Mouse (Mus musculus) lung, embryonic 16.5 days (tissue): ENCODE measurements around the gene Elavl2. TPM values are rescaled to one million over a fixed set of nuclear protein-coding genes. Genes with fewer than 3 reads are reported as not detected.

ENCODE experiments used
- ATAC-seq: fragments of 200-750 bp; cut with Nextera tagmentation; 2 replicates; pipeline ENCODE4 v1.8.0; 2017; ENCODE audit warnings: low read depth, mild to moderate bottlenecking, moderate library complexity
- H3K27ac ChIP-seq: fragments of 300-500 bp; sonication (generic); 2 replicates; pipeline ENCODE4 v1.5.1; 2014; ENCODE audit warnings: mild to moderate bottlenecking, control low read depth, low read length
- H3K27me3 ChIP-seq: fragments of 300-500 bp; sonication (generic); 2 replicates; pipeline ENCODE4 v1.6.1; 2014; ENCODE audit warnings: low read depth, low read length, mixed read lengths; ENCODE audit not compliant: control insufficient read depth, insufficient read depth
- H3K36me3 ChIP-seq: fragments of 300-500 bp; sonication (generic); 2 replicates; pipeline ENCODE4 v1.6.1; 2014; ENCODE audit warnings: low read length; ENCODE audit not compliant: control insufficient read depth, insufficient read depth
- H3K4me1 ChIP-seq: fragments of 300-500 bp; sonication (generic); replicated peaks from 2 replicates; pipeline ENCODE4 v1.6.1; 2014; ENCODE audit warnings: low read length, mixed read lengths; ENCODE audit not compliant: control insufficient read depth, insufficient read depth
- H3K4me2 ChIP-seq: fragments of 300-500 bp; sonication (generic); 2 replicates; pipeline ENCODE4 v1.6.1; 2014; ENCODE audit warnings: low read depth, low read length, control low read depth
- H3K4me3 ChIP-seq: fragments of 300-500 bp; sonication (generic); 2 replicates; pipeline ENCODE4 v1.5.1; 2014; ENCODE audit warnings: mild to moderate bottlenecking, low read length, control low read depth
- H3K9ac ChIP-seq: fragments of 300-500 bp; sonication (generic); 2 replicates; pipeline ENCODE4 v1.6.1; 2014; ENCODE audit warnings: low read length, control low read depth
- H3K9me3 ChIP-seq: fragments of 300-500 bp; sonication (generic); 2 replicates; pipeline ENCODE4 v1.6.1; 2016; ENCODE audit warnings: low read length; ENCODE audit not compliant: control insufficient read depth
- WGBS: fragments of 180-500 bp; shearing (Covaris S2); extraction: QIAGEN DNeasy Blood & Tissue Kit; methylation state at CpG from one replicate; pipeline ENCODE4 v1.1.7; 2014; 5-methylcytosine and 5-hydroxymethylcytosine counted together
- polyA plus RNA-seq: library from polyadenylated mRNA; unstranded; fragments of >200 nt; fragmentation: Nextera tagmentation; extraction: Ambion mirVana; gene quantifications from 2 replicates; pipeline ENCODE4 v1.2.1, GENCODE M21; 2015

Elavl2 gene
- polyA plus RNA-seq, 1 experiment from 2014 or later = 3.2 TPM

GRCm38 (mm10) chr4:91379559-91379958 is 21.0 kb downstream of the Elavl2 start:
- 0% methylated on average over 9 of the region's 9 CpGs for WGBS
- Histone ChIP-seq H3K4me2 (no peak overlapping the region), H3K4me1 (peaks cover 10% of the 10 kb centered on the region), H3K27me3 (peaks cover 26% of the 10 kb centered on the region), H3K4me3 (no peak overlapping the region), H3K9ac (no peak overlapping the region), H3K9me3 (no peaks in the 10 kb centered on the region), H3K27ac (no peak overlapping the region), H3K36me3 (no peaks in the 10 kb centered on the region)
- ATAC-seq = no peak

- WGBS = under 1% methylated on average over 28 of the region's 28 CpGs
- ATAC-seq = peak; percentile 97
- no peaks in the 10 kb centered on the region for H3K36me3 ChIP-seq
- peak overlapping the region; percentile 51 for H3K9ac ChIP-seq
- H3K9me3 ChIP-seq = no peaks in the 10 kb centered on the region
- peaks cover 22% of the 10 kb centered on the region for H3K4me1 ChIP-seq
- no peak overlapping the region for H3K27ac ChIP-seq
- H3K4me2 ChIP-seq = peak overlapping the region; percentile 74
- H3K27me3 ChIP-seq = peaks cover 47% of the 10 kb centered on the region
- peak overlapping the region; percentile 61 for H3K4me3 ChIP-seq
Observed at GRCm38 (mm10) chr4:91376317-91376910, 24.2 kb downstream of the Elavl2 start.

- Histone ChIP-seq H3K36me3 (no peaks in the 10 kb centered on the region), H3K9ac (no peak overlapping the region), H3K9me3 (no peaks in the 10 kb centered on the region), H3K27me3 (peaks cover 50% of the 10 kb centered on the region), H3K27ac (no peak overlapping the region), H3K4me2 (peak overlapping the region; percentile 74), H3K4me3 (peak overlapping the region; percentile 61), H3K4me1 (peaks cover 29% of the 10 kb centered on the region)
- no peak for ATAC-seq
- WGBS = 0% methylated on average over 7 of the region's 7 CpGs
Observed at GRCm38 (mm10) chr4:91375372-91375687, 25.3 kb downstream of the Elavl2 start.

- H3K36me3 ChIP-seq = no peaks in the 10 kb centered on the region
- under 1% methylated on average over 46 of the region's 46 CpGs for WGBS
- peak; percentile 36; the same call in 1 of the 2 replicates for ATAC-seq
- peak overlapping the region; percentile 74 for H3K4me2 ChIP-seq
- H3K27me3 ChIP-seq = peaks cover 49% of the 10 kb centered on the region
- H3K9me3 ChIP-seq = no peaks in the 10 kb centered on the region
- H3K4me1 ChIP-seq = peaks cover 29% of the 10 kb centered on the region
- no peak overlapping the region for H3K27ac ChIP-seq
- H3K4me3 ChIP-seq = peak overlapping the region; percentile 61
- no peak overlapping the region for H3K9ac ChIP-seq
Observed at GRCm38 (mm10) chr4:91374571-91375371, 25.8 kb downstream of the Elavl2 start.

GRCm38 (mm10) chr4:91372844-91373243 is 27.7 kb downstream of the Elavl2 start:
- no peaks in the 10 kb centered on the region for H3K36me3 ChIP-seq
- no peaks in the 10 kb centered on the region for H3K9me3 ChIP-seq
- H3K27ac ChIP-seq = no peak overlapping the region
- no peak overlapping the region for H3K9ac ChIP-seq
- no peak overlapping the region for H3K4me3 ChIP-seq
- no peak overlapping the region for H3K4me2 ChIP-seq
- 6% methylated on average over 13 of the region's 13 CpGs for WGBS
- ATAC-seq = no peak
- H3K27me3 ChIP-seq = peaks cover 49% of the 10 kb centered on the region
- H3K4me1 ChIP-seq = peaks cover 29% of the 10 kb centered on the region

GRCm38 (mm10) chr4:91371819-91372215 is 28.8 kb downstream of the Elavl2 start:
- Histone ChIP-seq H3K9me3 (no peaks in the 10 kb centered on the region), H3K4me2 (peak overlapping the region; percentile 100), H3K9ac (peak overlapping the region; percentile 56), H3K27ac (no peak overlapping the region), H3K27me3 (peaks cover 49% of the 10 kb centered on the region), H3K36me3 (no peaks in the 10 kb centered on the region), H3K4me3 (peak overlapping the region; percentile 63), H3K4me1 (peaks cover 29% of the 10 kb centered on the region)
- ATAC-seq = peak; percentile 64
- 0% methylated on average over 15 of the region's 44 CpGs for WGBS

GRCm38 (mm10) chr4:91371131-91371818 is 29.3 kb downstream of the Elavl2 start:
- peak overlapping the region; percentile 56 for H3K9ac ChIP-seq
- peaks cover 49% of the 10 kb centered on the region for H3K27me3 ChIP-seq
- H3K4me3 ChIP-seq = peak overlapping the region; percentile 63
- WGBS = 1% methylated on average over 77 of the region's 82 CpGs
- H3K36me3 ChIP-seq = no peaks in the 10 kb centered on the region
- no peak overlapping the region for H3K27ac ChIP-seq
- H3K9me3 ChIP-seq = no peaks in the 10 kb centered on the region
- H3K4me1 ChIP-seq = peaks cover 29% of the 10 kb centered on the region
- peak; percentile 40 for ATAC-seq
- peak overlapping the region; percentile 100 for H3K4me2 ChIP-seq

- 82% methylated on average over 12 of the region's 12 CpGs for WGBS
- no peak overlapping the region for H3K4me3 ChIP-seq
- no peak overlapping the region for H3K9ac ChIP-seq
- no peak overlapping the region for H3K27ac ChIP-seq
- H3K9me3 ChIP-seq = no peaks in the 10 kb centered on the region
- ATAC-seq = no peak
- no peaks in the 10 kb centered on the region for H3K4me1 ChIP-seq
- H3K36me3 ChIP-seq = no peaks in the 10 kb centered on the region
- H3K27me3 ChIP-seq = peaks cover 2% of the 10 kb centered on the region
- no peak overlapping the region for H3K4me2 ChIP-seq
Observed at GRCm38 (mm10) chr4:91365276-91365675, 35.3 kb downstream of the Elavl2 start.

- Histone ChIP-seq H3K36me3 (no peaks in the 10 kb centered on the region), H3K4me1 (no peaks in the 10 kb centered on the region), H3K9ac (no peak overlapping the region), H3K27me3 (no peaks in the 10 kb centered on the region), H3K4me2 (no peak overlapping the region), H3K4me3 (no peak overlapping the region), H3K27ac (no peak overlapping the region), H3K9me3 (no peaks in the 10 kb centered on the region)
- ATAC-seq = no peak
- 83% methylated on average over 4 of the region's 4 CpGs for WGBS
Observed at GRCm38 (mm10) chr4:91363963-91364362, 36.6 kb downstream of the Elavl2 start.
